13 mouse cellular contexts compared by ENCODE assay signal in genomic region chr2:164679906-164680305, GRCm38 (mm10). TPM values are rescaled to one million over a fixed set of nuclear protein-coding genes. Genes with fewer than 3 reads are reported as not detected.
DNase-seq lines count a peak whose midpoint lies in the region; ATAC-seq lines count a peak whose summit lies in the region.
"Had no signal": no experiment of that assay in that cellular context is flagged by ENCODE, and none has a peak within 500 bp of the region (broad histone marks: within the 10 kb centered on the region; RNA-seq: fewer than 3 reads in every experiment).

No protein-coding gene starts in this region.

- H3K27ac ChIP-seq in hindbrain, embryonic 11.5 days (ENCODE audit: low read depth, low read length): no peak overlapping the region
- no peak overlapping the region for H3K27ac ChIP-seq in hindbrain, embryonic 12.5 days
- H3K27ac ChIP-seq in embryonic facial prominence, embryonic 11.5 days (replicated peaks; ENCODE audit: low read depth, low read length): no peak overlapping the region
- H3K27ac ChIP-seq: liver, embryonic 14.5 days had no signal

- H3K4me2 ChIP-seq in hindbrain, embryonic 11.5 days (replicated peaks; ENCODE audit: low read depth, low read length): no peak overlapping the region
- no peak overlapping the region for H3K4me2 ChIP-seq in hindbrain, embryonic 12.5 days (replicated peaks)
- H3K4me2 ChIP-seq in embryonic facial prominence, embryonic 11.5 days (ENCODE audit: low read depth, low read length): no peak overlapping the region

- no peaks in the 10 kb centered on the region for H3K9me3 ChIP-seq in hindbrain, embryonic 11.5 days (ENCODE audit: control insufficient read depth, low read length)
- 0 out of 2 replicates have a peak, but pooled peaks cover 3% of the 10 kb centered on the region for H3K9me3 ChIP-seq in hindbrain, embryonic 12.5 days (replicated peaks)
- no peaks in the 10 kb centered on the region for H3K9me3 ChIP-seq in embryonic facial prominence, embryonic 11.5 days (replicated peaks; ENCODE audit: control insufficient read depth, low read length)

- no peak overlapping the region for H3K4me3 ChIP-seq in hindbrain, embryonic 11.5 days (ENCODE audit: low read depth, low read length)
- no peak overlapping the region for H3K4me3 ChIP-seq in hindbrain, embryonic 12.5 days
- H3K4me3 ChIP-seq in embryonic facial prominence, embryonic 11.5 days (ENCODE audit: low read depth, low read length): no peak overlapping the region

- H3K36me3 ChIP-seq in hindbrain, embryonic 11.5 days (ENCODE audit: control insufficient read depth, insufficient read depth, low read length): no peaks in the 10 kb centered on the region
- no peaks in the 10 kb centered on the region for H3K36me3 ChIP-seq in hindbrain, embryonic 12.5 days
- no peaks in the 10 kb centered on the region for H3K36me3 ChIP-seq in embryonic facial prominence, embryonic 11.5 days (replicated peaks; ENCODE audit: control insufficient read depth, insufficient read depth, low read depth, low read length)

- no peak overlapping the region for H3K9ac ChIP-seq in hindbrain, embryonic 11.5 days (ENCODE audit: low read depth, low read length)
- no peak overlapping the region for H3K9ac ChIP-seq in hindbrain, embryonic 12.5 days
- H3K9ac ChIP-seq in embryonic facial prominence, embryonic 11.5 days (replicated peaks; ENCODE audit: low read length): no peak overlapping the region
- H3K9ac ChIP-seq: liver, embryonic 14.5 days had no signal

- DNase-seq in hindbrain, embryonic 11.5 days (ENCODE audit: low spot score): peak; percentile 11
- peak; percentile 4 for DNase-seq in embryonic facial prominence, embryonic 11.5 days (ENCODE audit: low spot score)
- DNase-seq in lung, postnatal 25 days (ENCODE audit: low spot score): peak; percentile 51
- peak; percentile 73 for DNase-seq in thymus, postnatal 0 days (ENCODE audit: low spot score)
- DNase-seq in kidney, postnatal 25 days: no peak
- no peak for DNase-seq in gastrocnemius, postnatal 25 days
- DNase-seq: heart, postnatal 14 days had no signal

- ATAC-seq in hindbrain, embryonic 11.5 days (ENCODE audit: low FRiP score): no peak
- ATAC-seq in hindbrain, embryonic 12.5 days (ENCODE audit: low FRiP score): no peak
- ATAC-seq in embryonic facial prominence, embryonic 11.5 days (replicated peaks; ENCODE audit: insufficient number of reproducible peaks, low FRiP score, low TSS enrichment, low read depth): no peak
- ATAC-seq in inflammation-experienced regulatory T-cells, adult 6 months: no peak

- 53% methylated on average over 3 of the region's 3 CpGs for WGBS in hindbrain, embryonic 11.5 days
- WGBS in hindbrain, embryonic 12.5 days: 45% methylated on average over 3 of the region's 3 CpGs
- WGBS in embryonic facial prominence, embryonic 11.5 days: 31% methylated on average over 3 of the region's 3 CpGs

- H3K4me1 ChIP-seq in hindbrain, embryonic 11.5 days (replicated peaks; ENCODE audit: control insufficient read depth, insufficient read depth, low read length): no peaks in the 10 kb centered on the region
- 0 out of 2 replicates have a peak, but pooled peaks cover 6% of the 10 kb centered on the region for H3K4me1 ChIP-seq in hindbrain, embryonic 12.5 days
- no peaks in the 10 kb centered on the region for H3K4me1 ChIP-seq in embryonic facial prominence, embryonic 11.5 days (ENCODE audit: control insufficient read depth, insufficient read depth, low read length)

- H3K27me3 ChIP-seq in hindbrain, embryonic 11.5 days (ENCODE audit: control insufficient read depth, insufficient read depth, low read length): no peaks in the 10 kb centered on the region
- H3K27me3 ChIP-seq in hindbrain, embryonic 12.5 days: no peaks in the 10 kb centered on the region
- H3K27me3 ChIP-seq in embryonic facial prominence, embryonic 11.5 days (ENCODE audit: control insufficient read depth, insufficient read depth, low read length): no peaks in the 10 kb centered on the region

RNA-seq across cellular contexts. Expression of gene Wfdc13, which starts 5.0 kb away (rescaled TPM):
- 0.24 TPM in 1 of 2 replicates, not detected in the other for polyA plus RNA-seq in hindbrain, embryonic 11.5 days (2014; fragmentation: Nextera tagmentation; extraction: Ambion mirVana)
- polyA plus RNA-seq in hindbrain, embryonic 12.5 days (2016; fragmentation: Nextera tagmentation; extraction: Ambion mirVana): not detected in 2 replicates
- not detected in 2 replicates for polyA plus RNA-seq in embryonic facial prominence, embryonic 11.5 days (2014; fragmentation: Nextera tagmentation; extraction: Ambion mirVana)
- not detected in 2 replicates for polyA plus RNA-seq in thymus, postnatal 0 days (2015; fragmentation: Nextera tagmentation; extraction: Ambion mirVana)
- not detected for total RNA-seq in gastrocnemius, postnatal 25 days (2021)
- polyA plus RNA-seq in inflammation-experienced regulatory T-cells, adult 6 months (2017; shearing (Covaris generic)): not detected
- total RNA-seq: gastrocnemius, adult 18-20 months; heart, postnatal 14 days had no signal
- polyA plus RNA-seq: liver, embryonic 14.5 days; neural tube, embryonic 11.5 days had no signal

RNA-seq across cellular contexts. Expression of gene Wfdc11, which starts 6.0 kb away (rescaled TPM):
- not detected in 2 replicates for polyA plus RNA-seq in hindbrain, embryonic 11.5 days (2014; fragmentation: Nextera tagmentation; extraction: Ambion mirVana)
- not detected in 2 replicates for polyA plus RNA-seq in hindbrain, embryonic 12.5 days (2016; fragmentation: Nextera tagmentation; extraction: Ambion mirVana)
- polyA plus RNA-seq in embryonic facial prominence, embryonic 11.5 days (2014; fragmentation: Nextera tagmentation; extraction: Ambion mirVana): not detected in 2 replicates
- not detected in 2 replicates for polyA plus RNA-seq in thymus, postnatal 0 days (2015; fragmentation: Nextera tagmentation; extraction: Ambion mirVana)
- not detected for total RNA-seq in gastrocnemius, postnatal 25 days (2021)
- polyA plus RNA-seq in inflammation-experienced regulatory T-cells, adult 6 months (2017; shearing (Covaris generic)): not detected
- total RNA-seq: gastrocnemius, adult 18-20 months; heart, postnatal 14 days had no signal
- polyA plus RNA-seq: embryonic facial prominence, embryonic 14.5 days; liver, embryonic 14.5 days; neural tube, embryonic 11.5 days had no signal

RNA-seq across cellular contexts. Expression of gene Spint4, which starts 18.4 kb away (rescaled TPM):
- polyA plus RNA-seq in hindbrain, embryonic 11.5 days (2014; fragmentation: Nextera tagmentation; extraction: Ambion mirVana): not detected in 2 replicates
- polyA plus RNA-seq in hindbrain, embryonic 12.5 days (2016; fragmentation: Nextera tagmentation; extraction: Ambion mirVana): not detected in 2 replicates
- polyA plus RNA-seq in embryonic facial prominence, embryonic 11.5 days (2014; fragmentation: Nextera tagmentation; extraction: Ambion mirVana): not detected in 2 replicates
- not detected in 2 replicates for polyA plus RNA-seq in thymus, postnatal 0 days (2015; fragmentation: Nextera tagmentation; extraction: Ambion mirVana)
- not detected for total RNA-seq in gastrocnemius, postnatal 25 days (2021)
- polyA plus RNA-seq in inflammation-experienced regulatory T-cells, adult 6 months (2017; shearing (Covaris generic)): not detected
- total RNA-seq: gastrocnemius, adult 18-20 months; heart, postnatal 14 days had no signal
- polyA plus RNA-seq: embryonic facial prominence, embryonic 14.5 days; neural tube, embryonic 11.5 days had no signal

RNA-seq across cellular contexts. Expression of gene Wfdc9, which starts 23.5 kb away (rescaled TPM):
- polyA plus RNA-seq in hindbrain, embryonic 11.5 days (2014; fragmentation: Nextera tagmentation; extraction: Ambion mirVana): not detected in 2 replicates
- polyA plus RNA-seq in hindbrain, embryonic 12.5 days (2016; fragmentation: Nextera tagmentation; extraction: Ambion mirVana): not detected in 2 replicates
- polyA plus RNA-seq in embryonic facial prominence, embryonic 11.5 days (2014; fragmentation: Nextera tagmentation; extraction: Ambion mirVana): not detected in 2 replicates
- not detected in 2 replicates for polyA plus RNA-seq in thymus, postnatal 0 days (2015; fragmentation: Nextera tagmentation; extraction: Ambion mirVana)
- total RNA-seq in gastrocnemius, postnatal 25 days (2021): not detected
- not detected for polyA plus RNA-seq in inflammation-experienced regulatory T-cells, adult 6 months (2017; shearing (Covaris generic))
- total RNA-seq: gastrocnemius, adult 18-20 months; heart, postnatal 14 days had no signal
- polyA plus RNA-seq: embryonic facial prominence, embryonic 14.5 days; liver, embryonic 14.5 days; neural tube, embryonic 11.5 days had no signal

RNA-seq across cellular contexts. Expression of gene Wfdc10, which starts 24.1 kb away (rescaled TPM):
- polyA plus RNA-seq in hindbrain, embryonic 11.5 days (2014; fragmentation: Nextera tagmentation; extraction: Ambion mirVana): not detected in 2 replicates
- not detected in 2 replicates for polyA plus RNA-seq in hindbrain, embryonic 12.5 days (2016; fragmentation: Nextera tagmentation; extraction: Ambion mirVana)
- not detected in 2 replicates for polyA plus RNA-seq in embryonic facial prominence, embryonic 11.5 days (2014; fragmentation: Nextera tagmentation; extraction: Ambion mirVana)
- polyA plus RNA-seq in thymus, postnatal 0 days (2015; fragmentation: Nextera tagmentation; extraction: Ambion mirVana): 0.42 TPM in 1 of 2 replicates, not detected in the other
- total RNA-seq in gastrocnemius, postnatal 25 days (2021): not detected
- not detected for polyA plus RNA-seq in inflammation-experienced regulatory T-cells, adult 6 months (2017; shearing (Covaris generic))
- total RNA-seq: gastrocnemius, adult 18-20 months; heart, postnatal 14 days had no signal
- polyA plus RNA-seq: liver, embryonic 14.5 days; neural tube, embryonic 11.5 days had no signal

Comparison
In these comparisons a context has a peak if more than half of its experiments do, and no peak if none do; other contexts are left out.
1. DNase-seq: peak in hindbrain, embryonic 11.5 days (single experiment), embryonic facial prominence, embryonic 11.5 days (single experiment), lung, postnatal 25 days (single experiment) and thymus, postnatal 0 days (single experiment); none in kidney, postnatal 25 days (0 of 2) and gastrocnemius, postnatal 25 days (single experiment).